Mouse (Mus musculus): ENCODE measurements around the gene Sun5. TPM values are rescaled to one million over a fixed set of nuclear protein-coding genes. Genes with fewer than 3 reads are reported as not detected.
"Not testable (repeated sequence)": the region's sequence is repeated elsewhere in the genome, so short reads cannot be mapped to it uniquely, and the experiment has no call there.

Gene Sun5
- total and polyA plus RNA-seq, 3 experiments = not detected

- Histone ChIP-seq H3K36me3 (replicated peaks) (no peaks in the 10 kb centered on the region), H3K4me3 (ENCODE audit: low read depth, low read length) (no peak overlapping the region), H3K4me1 (ENCODE audit: insufficient read depth, low read depth, low read length) (no peaks in the 10 kb centered on the region), H3K9me3 (replicated peaks) (no peaks in the 10 kb centered on the region), H3K27me3 (ENCODE audit: insufficient read depth, low read length) (peaks cover 10% of the 10 kb centered on the region)
- DNase-seq (ENCODE audit: low spot score) = no peak
- no peak for TF ChIP-seq POLR2AphosphoS5 (IDR thresholded peaks at IDR 0.05; ENCODE audit: insufficient replicate concordance, low read depth, low read length)
- TF ChIP-seq CTCF (IDR thresholded peaks at IDR 0.05; ENCODE audit: low read depth, low read length) = no peak
- TF ChIP-seq TAL1 (conservative IDR thresholded peaks at IDR 0.05; ENCODE audit: low read depth, low read length) = no peak
- TF ChIP-seq GATA1 (IDR thresholded peaks at IDR 0.05; ENCODE audit: borderline replicate concordance, low read length) = no peak
- TF ChIP-seq GATA2 (IDR thresholded peaks at IDR 0.05; ENCODE audit: borderline replicate concordance, low read depth, low read length) = no peak
- no peak for ATAC-seq (ENCODE audit: extremely low read depth, insufficient number of reproducible peaks, low FRiP score, poor library complexity, severe bottlenecking)
Observed at GRCm38 (mm10) chr2:153824593-153824992, 46.3 kb downstream of the Sun5 start.

- Histone ChIP-seq H3K36me3 (replicated peaks) (no peaks in the 10 kb centered on the region), H3K9me3 (replicated peaks) (no peaks in the 10 kb centered on the region), H3K4me1 (ENCODE audit: insufficient read depth, low read depth, low read length) (no peaks in the 10 kb centered on the region), H3K27me3 (ENCODE audit: insufficient read depth, low read length) (peaks cover 5% of the 10 kb centered on the region), H3K4me3 (ENCODE audit: low read depth, low read length) (no peak overlapping the region)
- DNase-seq (ENCODE audit: low spot score) (no peak), ATAC-seq (ENCODE audit: extremely low read depth, insufficient number of reproducible peaks, low FRiP score, poor library complexity, severe bottlenecking) (no peak)
- TF ChIP-seq POLR2AphosphoS5 (IDR thresholded peaks at IDR 0.05; ENCODE audit: insufficient replicate concordance, low read depth, low read length) (no peak), CTCF (IDR thresholded peaks at IDR 0.05; ENCODE audit: low read depth, low read length) (no peak), GATA1 (IDR thresholded peaks at IDR 0.05; ENCODE audit: borderline replicate concordance, low read length) (no peak), GATA2 (IDR thresholded peaks at IDR 0.05; ENCODE audit: borderline replicate concordance, low read depth, low read length) (no peak), TAL1 (conservative IDR thresholded peaks at IDR 0.05; ENCODE audit: low read depth, low read length) (no peak)
Observed at GRCm38 (mm10) chr2:153822005-153822543, 48.8 kb downstream of the Sun5 start.

GRCm38 (mm10) chr2:153809921-153810320 is 61.0 kb downstream of the Sun5 start:
- H3K4me1 ChIP-seq (ENCODE audit: insufficient read depth, low read depth, low read length) = no peaks in the 10 kb centered on the region
- H3K27me3 ChIP-seq (ENCODE audit: insufficient read depth, low read length) = peaks cover 32% of the 10 kb centered on the region
- DNase-seq (ENCODE audit: low spot score) (no peak), ATAC-seq (ENCODE audit: extremely low read depth, insufficient number of reproducible peaks, low FRiP score, poor library complexity, severe bottlenecking) (no peak)
- H3K4me3 ChIP-seq (ENCODE audit: low read depth, low read length) = no peak overlapping the region
- no peaks in the 10 kb centered on the region for H3K36me3 ChIP-seq (replicated peaks)
- H3K9me3 ChIP-seq (replicated peaks) = no peaks in the 10 kb centered on the region
- no peak for TF ChIP-seq CTCF (IDR thresholded peaks at IDR 0.05; ENCODE audit: low read depth, low read length)

GRCm38 (mm10) chr2:153808841-153809240 is 62.0 kb downstream of the Sun5 start:
- ATAC-seq (ENCODE audit: extremely low read depth, insufficient number of reproducible peaks, low FRiP score, poor library complexity, severe bottlenecking) (no peak), DNase-seq (ENCODE audit: low spot score) (no peak)
- no peaks in the 10 kb centered on the region for H3K9me3 ChIP-seq (replicated peaks)
- H3K27me3 ChIP-seq (ENCODE audit: insufficient read depth, low read length) = peaks cover 32% of the 10 kb centered on the region
- no peaks in the 10 kb centered on the region for H3K36me3 ChIP-seq (replicated peaks)
- H3K4me1 ChIP-seq (ENCODE audit: insufficient read depth, low read depth, low read length) = no peaks in the 10 kb centered on the region
- H3K4me3 ChIP-seq (ENCODE audit: low read depth, low read length) = no peak overlapping the region
- TF ChIP-seq TAL1 (conservative IDR thresholded peaks at IDR 0.05; ENCODE audit: low read depth, low read length) (no peak), POLR2AphosphoS5 (IDR thresholded peaks at IDR 0.05; ENCODE audit: insufficient replicate concordance, low read depth, low read length) (no peak), GATA1 (IDR thresholded peaks at IDR 0.05; ENCODE audit: borderline replicate concordance, low read length) (no peak), CTCF (IDR thresholded peaks at IDR 0.05; ENCODE audit: low read depth, low read length) (no peak), GATA2 (IDR thresholded peaks at IDR 0.05; ENCODE audit: borderline replicate concordance, low read depth, low read length) (no peak)

GRCm38 (mm10) chr2:153808146-153808545 is 62.7 kb downstream of the Sun5 start:
- DNase-seq (ENCODE audit: low spot score) = no peak
- H3K36me3 ChIP-seq (replicated peaks) = no peaks in the 10 kb centered on the region
- no peaks in the 10 kb centered on the region for H3K4me1 ChIP-seq (ENCODE audit: insufficient read depth, low read depth, low read length)
- no peak overlapping the region for H3K4me3 ChIP-seq (ENCODE audit: low read depth, low read length)
- no peak for TF ChIP-seq CTCF (IDR thresholded peaks at IDR 0.05; ENCODE audit: low read depth, low read length)
- TF ChIP-seq GATA2 (IDR thresholded peaks at IDR 0.05; ENCODE audit: borderline replicate concordance, low read depth, low read length) = no peak
- no peak for TF ChIP-seq GATA1 (IDR thresholded peaks at IDR 0.05; ENCODE audit: borderline replicate concordance, low read length)
- no peak for TF ChIP-seq TAL1 (conservative IDR thresholded peaks at IDR 0.05; ENCODE audit: low read depth, low read length)
- H3K27me3 ChIP-seq (ENCODE audit: insufficient read depth, low read length) = peaks cover 32% of the 10 kb centered on the region
- no peaks in the 10 kb centered on the region for H3K9me3 ChIP-seq (replicated peaks)
- no peak for ATAC-seq (ENCODE audit: extremely low read depth, insufficient number of reproducible peaks, low FRiP score, poor library complexity, severe bottlenecking)

GRCm38 (mm10) chr2:153807464-153807863 is 63.4 kb downstream of the Sun5 start:
- not testable (repeated sequence) for H3K9me3 ChIP-seq (replicated peaks); H3K4me3 ChIP-seq (ENCODE audit: low read depth, low read length); DNase-seq (ENCODE audit: low spot score); H3K4me1 ChIP-seq (ENCODE audit: insufficient read depth, low read depth, low read length); ATAC-seq (ENCODE audit: extremely low read depth, insufficient number of reproducible peaks, low FRiP score, poor library complexity, severe bottlenecking); H3K36me3 ChIP-seq (replicated peaks)
- peaks cover 27% of the 10 kb centered on the region for H3K27me3 ChIP-seq (ENCODE audit: insufficient read depth, low read length)

Other genes starting within 250 kb of the Sun5 start
- 19.1 and 20.9 TPM in 2 replicates for gene Commd7, start 238.3 kb downstream of the Sun5 start, total RNA-seq (2014; fragmentation: Nextera tagmentation)
- 30.9 and 34.7 TPM in 2 replicates for gene Commd7, start 238.3 kb downstream of the Sun5 start, total RNA-seq (2017)
- 26.5 and 29.7 TPM in 2 replicates for gene Commd7, start 238.3 kb downstream of the Sun5 start, polyA plus RNA-seq (2012)
- 17.5 and 18.9 TPM in 2 replicates for gene Dnmt3b, start 221.6 kb downstream of the Sun5 start, total RNA-seq (2014; fragmentation: Nextera tagmentation)
- 10.3 and 11.2 TPM in 2 replicates for gene Dnmt3b, start 221.6 kb downstream of the Sun5 start, total RNA-seq (2017)
- 27.9 and 32.5 TPM in 2 replicates for gene Dnmt3b, start 221.6 kb downstream of the Sun5 start, polyA plus RNA-seq (2012)
- not detected in 2 replicates for gene Dnmt3c, start 174.4 kb downstream of the Sun5 start, total RNA-seq (2014; fragmentation: Nextera tagmentation)
- gene Dnmt3c, start 174.4 kb downstream of the Sun5 start, total RNA-seq (2017) = not detected in 2 replicates
- 0.02 TPM in 1 of 2 replicates, not detected in the other for gene Dnmt3c, start 174.4 kb downstream of the Sun5 start, polyA plus RNA-seq (2012)
- 89.8 and 98.7 TPM in 2 replicates for gene Mapre1, start 129.8 kb downstream of the Sun5 start, total RNA-seq (2014; fragmentation: Nextera tagmentation)
- 193 and 221 TPM in 2 replicates for gene Mapre1, start 129.8 kb downstream of the Sun5 start, total RNA-seq (2017)
- 2.4 and 3.5 TPM in 2 replicates for gene Mapre1, start 129.8 kb downstream of the Sun5 start, polyA plus RNA-seq (2012)
- gene Efcab8, start 91.2 kb downstream of the Sun5 start, total RNA-seq (2014; fragmentation: Nextera tagmentation) = 0.15 TPM in 1 of 2 replicates, not detected in the other
- 0.12 and 0.44 TPM in 2 replicates for gene Efcab8, start 91.2 kb downstream of the Sun5 start, total RNA-seq (2017)
- gene Efcab8, start 91.2 kb downstream of the Sun5 start, polyA plus RNA-seq (2012) = not detected in 2 replicates
- not detected in 2 replicates for gene Bpifb2, start 4.0 kb upstream of the Sun5 start, total RNA-seq (2014; fragmentation: Nextera tagmentation)
- not detected in 2 replicates for gene Bpifb2, start 4.0 kb upstream of the Sun5 start, total RNA-seq (2017)
- not detected in 2 replicates for gene Bpifb2, start 4.0 kb upstream of the Sun5 start, polyA plus RNA-seq (2012)
- gene Bpifb6, start 29.3 kb upstream of the Sun5 start, total RNA-seq (2014; fragmentation: Nextera tagmentation) = not detected in 2 replicates
- not detected in 2 replicates for gene Bpifb6, start 29.3 kb upstream of the Sun5 start, total RNA-seq (2017)
- gene Bpifb6, start 29.3 kb upstream of the Sun5 start, polyA plus RNA-seq (2012) = not detected in 2 replicates
- gene Bpifb3, start 47.1 kb upstream of the Sun5 start, total RNA-seq (2014; fragmentation: Nextera tagmentation) = not detected in 2 replicates
- not detected in 2 replicates for gene Bpifb3, start 47.1 kb upstream of the Sun5 start, total RNA-seq (2017)
- gene Bpifb3, start 47.1 kb upstream of the Sun5 start, polyA plus RNA-seq (2012) = not detected in 2 replicates
- not detected in 2 replicates for gene Bpifb4, start 67.1 kb upstream of the Sun5 start, total RNA-seq (2014; fragmentation: Nextera tagmentation)
- gene Bpifb4, start 67.1 kb upstream of the Sun5 start, total RNA-seq (2017) = not detected in 2 replicates
- not detected in 2 replicates for gene Bpifb4, start 67.1 kb upstream of the Sun5 start, polyA plus RNA-seq (2012)
- gene Bpifa6, start 103.9 kb upstream of the Sun5 start, total RNA-seq (2014; fragmentation: Nextera tagmentation) = not detected in 2 replicates
- not detected in 2 replicates for gene Bpifa6, start 103.9 kb upstream of the Sun5 start, total RNA-seq (2017)
- gene Bpifa6, start 103.9 kb upstream of the Sun5 start, polyA plus RNA-seq (2012) = not detected in 2 replicates
- gene Bpifa2, start 137.2 kb upstream of the Sun5 start, total RNA-seq (2014; fragmentation: Nextera tagmentation) = not detected in 2 replicates
- 0.49 TPM in 1 of 2 replicates, not detected in the other for gene Bpifa2, start 137.2 kb upstream of the Sun5 start, total RNA-seq (2017)
- not detected in 2 replicates for gene Bpifa2, start 137.2 kb upstream of the Sun5 start, polyA plus RNA-seq (2012)